Mouse (Mus musculus) liver, postnatal 0 days (tissue): ENCODE measurements around the gene AL731706.1.

Source experiments
- CTCF ChIP-seq: sonication (generic); IDR thresholded peaks from 2 replicates; pipeline ENCODE4 v1.5.1; 2016; ENCODE audit warnings: antibody characterized with exemption, low read depth
- EP300 ChIP-seq: IDR thresholded peaks from 2 replicates; pipeline ENCODE4 v1.6.1; 2016; ENCODE audit warnings: antibody characterized with exemption, low read depth, mild to moderate bottlenecking

DNA sequence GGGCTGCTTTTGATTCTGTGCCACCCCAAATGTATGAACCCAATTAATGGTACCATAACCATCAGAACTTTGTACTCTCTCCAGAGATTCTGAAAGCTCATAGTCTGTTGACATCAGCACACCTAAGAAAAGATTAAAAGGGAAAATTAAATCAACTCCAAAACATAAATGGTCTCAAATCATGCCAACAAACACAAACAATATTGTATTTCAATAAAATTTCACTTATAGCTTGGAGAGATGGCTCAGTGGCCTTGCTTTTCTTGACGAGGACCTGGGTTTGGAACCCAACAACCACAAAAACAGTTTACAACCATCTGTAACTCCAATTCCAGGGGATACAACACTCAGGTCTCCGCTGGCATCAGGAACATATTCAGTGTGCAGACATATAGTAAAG, 5.6 kb downstream of the AL731706.1 start, which contains the start of gene AL731706.2:
- TF ChIP-seq CTCF: no peak
- TF ChIP-seq EP300: no peak
